Mouse (Mus musculus) thymus, postnatal 10 days (tissue): ENCODE results near the gene Actg2.
"Not testable (repeated sequence)": the region's sequence is repeated elsewhere in the genome, so short reads cannot be mapped to it uniquely, and the experiment has no call there.

Source experiments
- DNase-seq, 2 experiments: peaks; one replicate each; pipeline ENCODE4 v3.0.0; 2021; ENCODE audit warnings: low spot score in 2 of 2

Actg2 gene

GRCm38 (mm10) chr6:83536028-83536794 lies at the start of gene Actg2:
Gene Actg2 (minus strand): TSS chr6:83536265.
- no peak for DNase-seq

- not testable (repeated sequence) for DNase-seq
Observed at GRCm38 (mm10) chr6:83585328-83585727, 49.3 kb upstream of the Actg2 start.

GRCm38 (mm10) chr6:83583591-83583990 lies 47.5 kb upstream of the Actg2 start:
- no peak for DNase-seq

- DNase-seq = peak; percentile 15 to 41
Observed at GRCm38 (mm10) chr6:83582938-83583270, 46.8 kb upstream of the Actg2 start.

GRCm38 (mm10) chr6:83582135-83582937 lies 46.3 kb upstream of the Actg2 start:
- DNase-seq = no peak

GRCm38 (mm10) chr6:83577534-83577933 lies 41.5 kb upstream of the Actg2 start:
- no peak for DNase-seq

- DNase-seq = no peak
Observed at GRCm38 (mm10) chr6:83575609-83576008, 39.5 kb upstream of the Actg2 start.

- no peak for DNase-seq
Observed at GRCm38 (mm10) chr6:83572671-83573070, 36.6 kb upstream of the Actg2 start, which contains the start of gene Stambp. Gene Stambp (minus strand): TSS chr6:83572729.

GRCm38 (mm10) chr6:83571840-83572667 lies 36.0 kb upstream of the Actg2 start:
- DNase-seq = peak; percentile 79 to 80

GRCm38 (mm10) chr6:83568901-83569862 lies 33.1 kb upstream of the Actg2 start:
- DNase-seq = no peak

- no peak for DNase-seq
Observed at GRCm38 (mm10) chr6:83555972-83556371, 19.9 kb upstream of the Actg2 start.

- no peak for DNase-seq
Observed at GRCm38 (mm10) chr6:83548346-83548745, 12.3 kb upstream of the Actg2 start.

- DNase-seq = no peak
Observed at GRCm38 (mm10) chr6:83545778-83546177, 9.7 kb upstream of the Actg2 start.

GRCm38 (mm10) chr6:83541756-83542456 lies 5.8 kb upstream of the Actg2 start:
- DNase-seq = no peak

- no peak for DNase-seq
Observed at GRCm38 (mm10) chr6:83540017-83540416, 4.0 kb upstream of the Actg2 start.

- no peak for DNase-seq
Observed at GRCm38 (mm10) chr6:83536795-83537059, 662 bp upstream of the Actg2 start.

GRCm38 (mm10) chr6:83532608-83533007 lies 3.5 kb downstream of the Actg2 start:
- no peak for DNase-seq

- no peak for DNase-seq
Observed at GRCm38 (mm10) chr6:83523194-83523593, 12.9 kb downstream of the Actg2 start.

GRCm38 (mm10) chr6:83521784-83522183 lies 14.3 kb downstream of the Actg2 start:
- DNase-seq = no peak

- no peak for DNase-seq
Observed at GRCm38 (mm10) chr6:83518637-83519036, 17.4 kb downstream of the Actg2 start.

GRCm38 (mm10) chr6:83515172-83515571 lies 20.9 kb downstream of the Actg2 start:
- DNase-seq = no peak
